Mouse (Mus musculus): ENCODE results near the gene Dpm3.

The Dpm3 gene

GRCm38 (mm10) chr3:89298908-89299307 is 39.8 kb downstream of the Dpm3 start:
- no peak for DNase-seq

DNA sequence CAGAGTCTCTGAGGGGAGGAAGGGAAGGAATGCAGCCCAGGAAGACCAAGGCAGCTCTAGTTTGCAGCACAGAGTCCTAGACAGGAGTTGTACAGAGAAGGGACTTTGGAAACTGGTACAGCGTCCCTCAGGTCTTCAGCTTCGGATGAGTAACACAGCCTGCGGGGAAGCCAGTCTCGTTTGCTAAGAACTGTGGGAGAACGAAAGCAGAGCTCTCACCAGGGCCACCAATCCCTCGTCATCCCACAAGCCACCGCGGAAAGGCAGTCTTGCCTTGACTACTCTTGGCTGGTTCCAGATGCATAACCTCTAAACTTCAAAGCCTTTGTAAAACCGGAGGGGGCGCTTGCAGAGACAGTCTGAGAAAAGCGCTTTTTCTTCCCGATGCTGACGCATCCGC is 40.3 kb downstream of the Dpm3 start:
- DNase-seq = no peak

GRCm38 (mm10) chr3:89300071-89300470 is 40.9 kb downstream of the Dpm3 start:
- no peak for DNase-seq

DNA sequence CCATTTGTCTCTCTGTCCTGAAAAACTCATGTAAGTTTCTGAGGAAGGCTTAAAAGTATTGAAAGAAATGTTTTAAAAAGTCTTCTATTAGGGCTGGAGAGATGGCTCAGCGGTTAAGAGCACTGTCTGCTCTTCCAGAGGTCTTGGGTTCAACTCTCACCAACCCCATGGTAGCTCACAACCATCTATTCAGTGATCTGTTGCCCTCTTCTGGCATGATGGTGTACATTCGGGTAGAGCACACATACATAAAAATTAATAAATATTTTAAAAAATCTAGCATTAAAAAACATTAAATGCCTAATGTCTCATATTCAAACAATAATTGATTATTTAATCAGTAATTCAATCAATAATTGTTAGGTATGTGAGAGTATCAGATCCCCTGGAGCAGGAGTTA is 41.4 kb downstream of the Dpm3 start:
- DNase-seq = no peak

- DNase-seq = no peak
Observed at GRCm38 (mm10) chr3:89304440-89304839, 45.3 kb downstream of the Dpm3 start.

DNA sequence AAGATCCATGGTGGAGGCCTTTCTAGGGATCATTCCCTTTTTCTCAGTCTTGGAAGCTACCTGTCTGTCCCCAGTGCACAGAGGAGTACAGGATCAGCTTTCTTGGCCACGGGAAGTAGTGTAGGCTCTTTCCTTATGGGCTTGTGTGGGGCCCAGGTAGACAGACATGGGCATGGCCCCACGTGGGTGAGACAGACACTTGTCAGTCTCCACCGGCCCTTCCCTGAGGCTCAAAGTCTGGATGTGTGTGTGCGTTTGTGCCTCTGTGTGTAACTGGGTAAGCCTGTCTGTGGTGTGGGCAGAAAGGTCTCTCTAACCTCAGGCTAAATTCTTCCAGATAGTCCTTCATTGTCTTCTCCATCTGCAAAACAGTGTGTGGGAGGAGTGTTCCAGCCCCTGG is 45.9 kb downstream of the Dpm3 start:
- no peak for DNase-seq

DNA sequence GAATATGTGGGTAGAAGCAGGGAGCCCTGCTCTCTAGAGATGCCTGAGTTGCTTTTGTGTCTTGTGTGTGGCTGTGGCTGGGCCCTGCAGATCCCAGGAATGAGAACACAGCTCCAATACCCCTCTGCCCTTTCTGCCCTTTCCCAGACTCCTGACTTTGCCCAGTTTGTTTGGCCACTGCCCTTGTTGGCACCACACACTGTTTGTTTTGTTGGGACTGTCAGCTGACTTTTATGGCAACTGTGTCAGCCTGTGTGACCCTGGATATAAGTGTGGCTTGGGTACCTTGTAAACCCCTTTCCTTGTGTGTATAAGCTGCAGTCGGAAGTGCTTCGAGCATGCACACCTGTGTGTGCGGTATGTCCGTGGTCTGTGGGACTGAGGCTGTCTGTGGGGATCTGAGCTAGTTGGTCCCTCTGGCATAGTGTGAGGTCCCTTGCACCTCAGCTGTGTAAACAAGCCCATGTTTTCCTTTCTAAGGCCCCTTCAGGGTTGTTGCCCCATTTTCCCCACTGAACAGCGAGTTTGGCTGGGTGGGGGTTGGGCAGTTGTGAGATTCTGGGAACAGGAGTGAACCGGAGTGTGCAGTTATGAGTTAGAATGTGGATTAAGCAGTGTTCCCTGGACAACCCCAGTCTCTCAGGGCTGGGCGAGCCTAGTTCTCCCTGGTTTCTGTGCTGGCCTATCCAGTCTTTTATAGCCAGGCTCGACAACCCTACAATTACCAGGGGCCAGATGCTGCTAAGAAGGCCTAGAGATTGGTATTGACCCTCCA is 46.6 kb downstream of the Dpm3 start:
- no peak for DNase-seq

- DNase-seq = peak; percentile 59
Observed at GRCm38 (mm10) chr3:89308089-89308488, 48.9 kb downstream of the Dpm3 start.

- no peak for DNase-seq
Observed at GRCm38 (mm10) chr3:89314340-89314739, 55.2 kb downstream of the Dpm3 start.

DNA sequence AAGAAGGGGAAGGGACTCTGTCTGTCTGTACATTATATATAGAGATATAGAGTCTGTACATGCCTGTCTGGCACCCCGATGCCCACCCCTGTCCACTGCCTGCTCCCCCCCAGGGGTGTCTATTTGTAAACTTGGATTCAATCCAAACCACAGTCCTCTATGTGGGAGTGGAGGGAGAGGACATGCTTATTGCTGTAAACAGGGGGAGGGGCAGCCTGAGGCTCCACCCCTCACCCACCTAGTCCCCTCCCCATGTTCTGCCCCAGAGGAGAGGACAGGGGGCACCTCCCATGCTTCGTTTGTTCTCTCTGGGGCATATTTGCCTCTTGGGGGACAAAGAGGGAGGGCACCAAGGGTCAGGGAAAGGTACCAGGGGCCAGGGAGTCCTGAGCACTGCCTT is 55.6 kb downstream of the Dpm3 start:
- DNase-seq = peak; percentile 31

DNA sequence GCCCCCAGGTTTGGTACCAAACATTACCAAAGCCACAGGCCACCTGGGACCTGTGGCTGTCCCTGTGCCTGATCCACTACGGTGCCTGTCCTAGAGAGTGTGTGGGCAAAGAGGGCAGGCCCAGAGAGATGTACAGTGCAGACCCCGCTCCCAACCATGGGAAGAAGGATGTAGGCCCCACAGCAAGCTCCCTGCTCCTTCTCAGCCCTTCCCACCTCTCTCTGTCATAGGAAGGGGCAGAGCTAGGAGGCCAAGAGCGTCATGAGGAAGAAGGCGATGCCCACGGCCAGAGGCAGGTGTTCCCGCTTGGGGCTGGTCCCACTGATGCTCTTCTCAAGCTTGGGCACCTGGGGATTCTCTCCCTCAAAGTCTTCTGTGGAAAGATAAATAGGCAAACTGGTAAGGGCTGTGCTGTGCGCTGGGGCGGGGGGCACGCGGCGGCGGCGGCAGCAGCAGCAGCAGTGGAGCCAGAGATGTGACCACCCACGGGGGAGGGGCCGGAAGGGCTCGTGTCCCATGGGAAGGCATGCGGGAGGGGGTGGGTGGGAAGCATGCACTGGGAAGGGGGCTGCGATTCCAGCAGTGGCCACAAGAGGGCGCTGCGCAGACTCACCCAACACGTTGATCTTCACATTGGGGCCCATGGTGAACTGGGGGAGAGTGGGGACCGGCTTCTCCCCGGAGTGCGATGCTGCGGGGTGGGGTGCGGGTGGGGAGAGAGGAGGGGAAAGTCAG is 56.2 kb downstream of the Dpm3 start:
- peak; percentile 52 for DNase-seq

DNA sequence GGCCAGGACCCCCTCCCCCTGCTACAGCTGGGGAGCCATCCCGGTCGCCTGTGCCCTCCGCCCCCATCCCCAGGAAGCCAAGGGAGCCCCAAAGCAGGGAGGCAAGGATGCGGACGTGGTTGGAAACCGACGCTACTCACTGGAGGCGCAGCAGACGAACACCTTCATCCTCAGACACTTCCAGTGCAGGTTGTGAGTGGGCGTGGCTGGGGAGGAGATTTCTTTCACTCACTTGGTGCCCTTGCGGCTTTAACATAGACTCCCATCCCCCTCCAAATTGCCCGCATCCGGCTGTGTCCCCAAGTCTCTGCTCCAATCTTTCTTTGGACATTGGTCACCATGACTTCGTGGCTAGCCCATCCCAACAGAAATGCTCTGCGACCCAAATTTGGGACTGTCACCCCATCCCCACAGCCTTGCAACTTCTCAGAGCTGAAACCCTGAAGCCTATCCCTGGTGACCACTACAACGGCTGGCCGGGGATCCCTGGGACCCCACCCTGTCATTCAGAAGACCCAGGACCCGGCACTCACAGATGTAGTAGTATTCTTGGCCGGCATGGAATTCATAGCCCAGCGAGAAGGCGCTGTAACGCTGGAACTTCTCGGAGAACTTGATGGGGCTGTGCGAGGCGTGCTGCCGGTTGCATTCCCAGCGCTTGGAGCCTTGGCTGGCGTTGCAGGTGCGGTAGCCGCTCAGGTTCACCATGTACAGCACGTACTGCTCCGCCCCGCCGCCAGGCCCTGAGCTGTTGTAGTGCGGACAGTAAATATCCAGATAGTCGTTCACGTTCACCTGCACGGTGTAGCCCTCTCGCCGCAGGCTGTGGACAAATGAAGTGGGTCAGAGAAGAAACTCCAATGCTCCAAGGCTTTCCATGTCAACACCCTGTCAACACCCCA is 57.0 kb downstream of the Dpm3 start:
- DNase-seq = peak; percentile 36
